Mouse (Mus musculus) large intestine, adult 2 months (tissue): ENCODE results near the gene Pde4d. TPM values are rescaled to one million over a fixed set of nuclear protein-coding genes. Genes with fewer than 3 reads are reported as not detected.

Source experiments
- DNase-seq: peaks from one replicate; pipeline ENCODE4 v3.0.0-alpha.2; 2012; ENCODE audit warnings: low read depth, low spot score
- WGBS: fragments of 180-500 bp; shearing (Covaris S2); methylation state at CpG from one replicate; pipeline ENCODE4 v1.1.7; 2018; 5-methylcytosine and 5-hydroxymethylcytosine counted together
- polyA plus RNA-seq: library from polyadenylated mRNA; depleted of rRNA; stranded (reverse); fragments of >200 nt; gene quantifications from 2 replicates; pipeline ENCODE4 v1.2.3, GENCODE M21; 2012

Pde4d gene
- polyA plus RNA-seq, 1 experiment = 7.7 TPM

DNA sequence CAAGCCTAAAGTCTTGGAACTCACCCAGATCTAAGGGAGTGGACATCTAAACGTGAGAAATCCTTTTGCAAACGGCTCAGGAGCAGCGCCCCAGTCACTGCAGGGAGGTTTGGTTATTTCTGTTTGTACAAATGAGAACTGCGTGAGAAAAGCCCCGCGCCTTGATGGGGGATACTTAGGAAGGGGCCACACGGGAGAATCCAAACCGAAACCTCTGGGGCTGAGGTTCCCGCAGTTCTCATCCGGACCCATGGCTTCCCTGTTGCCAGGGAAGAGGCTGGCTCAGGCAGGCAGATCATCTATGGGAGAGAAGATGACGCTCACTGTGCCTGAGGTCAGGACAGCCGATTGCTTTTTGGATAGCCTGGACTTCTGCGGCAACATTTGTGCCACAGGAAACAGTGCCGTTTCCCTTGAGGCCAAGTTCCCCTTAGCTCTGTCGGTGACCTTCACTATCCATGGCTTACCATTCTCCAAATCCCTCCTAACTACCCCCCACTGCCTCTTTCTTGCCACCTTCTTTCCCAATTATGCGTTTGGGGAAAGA lies 762.3 kb downstream of the Pde4d start:
- no peak for DNase-seq
- 26% methylated on average over 16 of the region's 16 CpGs for WGBS

DNA sequence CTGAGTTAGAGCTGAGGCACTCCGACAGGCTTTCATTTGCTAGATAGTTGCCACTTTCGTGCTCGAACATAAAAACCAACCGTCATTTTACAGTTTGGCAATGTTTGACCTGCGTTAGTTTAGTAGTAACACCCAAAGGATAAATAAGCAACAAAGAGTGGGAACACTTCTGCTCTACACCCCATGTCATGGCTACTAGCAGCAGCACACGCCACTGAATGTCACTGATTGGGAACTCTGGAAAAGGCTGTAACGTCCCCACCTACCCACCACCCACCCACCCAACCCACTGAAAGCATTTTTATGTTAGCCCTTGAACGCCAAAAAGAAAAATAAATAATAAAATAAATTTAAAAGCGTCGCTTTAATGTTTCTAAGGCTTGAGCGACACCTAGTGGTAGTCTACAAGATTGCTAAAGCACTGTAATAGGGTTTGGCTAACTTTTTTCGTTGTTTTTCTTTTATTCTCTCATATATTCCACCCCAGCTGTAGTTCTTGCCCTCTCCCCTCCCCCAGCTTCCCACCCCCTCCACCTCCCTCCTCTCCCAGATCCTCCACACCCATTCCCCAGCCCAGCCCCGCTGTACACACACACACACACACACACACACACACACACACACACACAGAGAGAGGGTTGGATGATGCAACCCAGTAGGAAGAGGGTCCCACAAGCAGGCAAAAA lies 763.2 kb downstream of the Pde4d start:
- DNase-seq = no peak
- WGBS = 8% methylated on average over 13 of the region's 13 CpGs

DNA sequence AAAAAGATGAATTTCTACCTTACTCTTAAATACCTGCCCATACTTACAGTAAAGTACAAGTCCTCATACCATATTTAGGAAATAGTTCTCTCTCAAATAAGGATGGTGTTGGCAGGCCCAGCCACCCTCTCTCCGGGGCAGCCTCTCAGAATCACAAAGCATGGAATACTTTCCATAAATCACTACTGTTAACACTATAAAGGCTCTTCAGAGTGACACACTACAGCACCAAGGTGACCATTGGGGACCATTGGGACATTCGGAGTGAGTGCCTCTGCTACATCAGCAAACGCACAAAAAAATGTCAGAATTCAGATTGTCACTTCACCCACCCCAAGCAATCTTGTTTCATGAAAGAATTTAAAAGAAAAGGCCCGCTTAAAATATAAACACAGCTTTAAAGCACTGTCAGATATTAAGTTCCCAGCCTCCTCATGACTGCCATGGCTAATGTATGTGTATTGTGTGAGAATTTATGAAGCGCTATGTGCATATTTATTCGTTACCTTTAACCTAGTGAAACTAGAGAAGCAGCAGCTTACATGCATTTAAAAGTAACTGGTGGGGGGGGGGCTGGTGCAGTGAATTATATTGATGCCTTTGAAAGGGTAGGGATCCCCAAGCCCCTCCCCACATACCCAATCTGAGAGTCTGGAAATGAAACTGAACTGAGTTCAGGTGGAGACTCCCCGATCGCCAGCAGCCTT lies 769.4 kb downstream of the Pde4d start:
- 80% methylated on average over 8 of the region's 8 CpGs for WGBS
- DNase-seq = no peak

DNA sequence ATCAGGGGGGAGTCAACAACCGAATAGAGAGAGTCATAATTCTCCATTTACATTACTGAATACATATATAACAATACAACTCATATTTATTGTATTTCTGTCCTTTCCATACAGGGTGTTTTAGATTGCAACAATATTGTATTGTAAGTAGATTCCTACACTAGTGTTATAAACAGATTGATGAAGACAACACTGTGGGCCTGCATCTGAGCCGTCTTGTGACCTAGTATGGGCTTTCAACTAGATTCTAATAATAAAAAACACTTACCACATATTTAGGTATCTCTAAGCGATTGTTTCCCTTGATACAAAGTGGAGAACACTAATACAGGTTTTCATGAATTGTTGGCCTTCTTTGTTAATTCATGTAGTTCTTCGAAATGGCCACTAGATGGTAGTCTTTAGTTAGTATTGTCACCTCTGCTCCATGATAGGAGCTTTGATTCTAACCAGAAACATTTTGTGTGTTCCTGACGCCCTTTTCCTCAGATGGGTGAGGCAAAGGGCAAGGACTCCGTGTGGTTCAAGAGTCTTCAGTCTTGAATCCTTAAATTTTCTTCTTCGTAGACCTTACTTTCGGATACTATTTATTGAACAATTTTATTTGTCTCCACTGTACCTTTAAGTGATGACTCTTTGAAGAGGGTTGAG lies 779.3 kb downstream of the Pde4d start:
- WGBS = 13% methylated on average over 8 of the region's 8 CpGs
- DNase-seq = no peak

DNA sequence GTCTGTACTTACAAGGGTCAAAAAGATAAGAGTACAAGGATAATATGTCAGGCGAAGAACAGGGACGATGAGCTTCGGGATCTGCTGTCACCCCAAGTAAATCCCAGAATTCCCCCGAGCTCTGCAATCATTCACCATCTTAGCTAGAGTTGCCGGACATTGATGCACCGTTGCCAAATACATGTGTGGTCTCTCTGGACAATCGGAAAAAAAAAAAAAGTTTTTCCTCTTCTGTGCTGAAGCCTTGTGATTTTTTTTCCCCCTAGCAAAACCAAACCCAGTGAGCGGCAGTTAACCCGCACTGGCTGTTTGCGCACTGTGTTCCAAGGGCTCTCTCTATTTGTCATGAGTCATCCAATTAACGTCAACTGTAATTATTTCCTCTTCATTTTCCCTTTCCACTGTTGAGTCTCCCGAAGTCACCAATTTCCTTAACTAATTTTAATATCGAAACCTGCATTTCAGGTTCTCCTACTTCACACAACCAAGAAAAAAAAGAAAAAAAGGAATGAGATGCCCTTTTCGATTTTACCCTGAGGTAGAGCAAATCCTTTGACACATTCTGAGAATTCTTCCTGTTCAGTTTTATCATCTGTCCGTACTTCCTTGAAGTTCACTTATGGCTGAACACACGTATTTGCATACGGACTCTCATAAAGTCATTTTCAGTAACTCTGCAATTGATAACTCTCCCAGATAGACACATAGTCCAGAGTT lies 780.0 kb downstream of the Pde4d start:
- WGBS = 6% methylated on average over 17 of the region's 17 CpGs
- DNase-seq = peak; percentile 64

DNA sequence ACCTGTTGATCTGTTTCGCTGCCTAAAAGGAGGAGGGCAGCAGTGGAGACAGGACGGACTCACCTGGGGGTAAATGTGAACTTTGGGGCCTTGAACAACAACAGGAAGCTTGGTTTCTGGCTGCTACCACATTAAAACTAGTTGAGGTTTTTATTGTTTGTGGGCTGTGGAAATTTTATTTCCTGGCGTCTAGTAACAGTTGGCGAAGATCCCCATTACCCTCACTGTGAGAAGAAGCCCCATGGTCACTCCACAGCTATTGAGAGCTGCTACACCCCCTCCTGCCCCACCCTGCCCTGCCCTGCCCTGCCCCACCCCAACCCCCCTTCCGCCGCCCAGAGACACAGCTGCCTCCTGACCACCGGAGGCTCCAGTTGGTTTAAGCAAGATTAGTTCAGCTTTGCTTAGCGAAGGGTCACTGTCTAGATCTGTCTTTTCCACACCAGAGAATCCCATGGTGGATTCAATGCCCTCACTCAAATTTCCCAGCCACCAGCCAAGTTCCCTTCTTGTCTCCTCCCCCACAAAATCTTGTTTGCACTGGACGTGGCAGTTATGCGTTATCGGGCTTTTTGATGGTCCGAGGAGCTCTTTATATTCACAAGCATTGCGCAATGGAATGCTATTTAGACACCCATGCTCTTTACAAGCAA lies 780.7 kb downstream of the Pde4d start:
- 14% methylated on average over 13 of the region's 13 CpGs for WGBS
- peak; percentile 53 for DNase-seq

DNA sequence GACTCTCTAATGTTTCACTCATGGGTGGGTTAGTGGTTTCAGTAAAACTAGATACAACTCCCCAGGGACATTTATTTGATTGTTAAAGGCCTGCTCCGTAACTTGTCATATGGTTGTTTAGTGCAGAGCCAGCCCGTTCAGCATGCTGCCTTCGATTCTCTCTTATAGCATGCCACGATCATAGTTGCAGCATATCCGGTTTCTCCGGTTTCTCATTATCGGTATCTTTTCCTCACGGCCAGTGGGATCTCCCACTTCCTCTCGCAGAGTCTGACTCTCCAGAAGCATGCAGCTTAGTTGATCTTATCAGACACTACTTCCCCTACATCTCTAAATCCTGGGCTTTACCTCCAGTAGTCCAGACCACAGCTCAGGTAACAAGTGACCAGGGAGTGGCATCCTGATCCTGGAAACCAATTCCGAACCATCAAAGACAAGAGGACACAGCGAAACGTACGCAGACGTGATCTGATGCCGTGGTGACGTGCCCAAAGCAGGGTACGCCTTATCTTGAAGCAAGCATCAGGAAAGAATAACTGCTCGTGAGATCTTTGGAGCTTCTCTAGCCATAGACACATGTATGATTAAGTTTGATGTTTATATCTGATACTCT lies 782.2 kb downstream of the Pde4d start:
- WGBS = 53% methylated on average over 18 of the region's 18 CpGs

DNA sequence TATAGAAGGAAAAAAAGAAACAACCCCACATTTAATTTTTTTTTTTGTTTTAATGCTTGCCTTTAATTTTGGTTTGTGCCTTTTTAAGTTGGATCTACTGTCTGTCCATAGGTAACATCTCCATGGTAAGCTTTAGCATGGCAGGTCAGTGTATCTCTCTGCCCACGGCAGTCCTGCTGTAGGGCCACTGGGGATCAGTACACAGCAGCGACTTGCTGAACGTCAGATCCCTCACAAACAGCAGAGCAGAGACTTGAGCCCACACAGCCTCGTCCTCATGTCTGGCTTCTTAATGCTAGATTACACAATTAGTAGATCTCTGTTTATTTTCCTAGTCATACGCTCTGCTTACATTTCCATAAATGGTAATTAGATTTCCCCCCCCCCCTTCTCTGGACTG lies 782.8 kb downstream of the Pde4d start:
- WGBS = 67% methylated on average over 5 of the region's 5 CpGs
- DNase-seq = no peak

More for the DNA sequence above, 782.2 kb downstream of the Pde4d start:
- no peak for DNase-seq

DNA sequence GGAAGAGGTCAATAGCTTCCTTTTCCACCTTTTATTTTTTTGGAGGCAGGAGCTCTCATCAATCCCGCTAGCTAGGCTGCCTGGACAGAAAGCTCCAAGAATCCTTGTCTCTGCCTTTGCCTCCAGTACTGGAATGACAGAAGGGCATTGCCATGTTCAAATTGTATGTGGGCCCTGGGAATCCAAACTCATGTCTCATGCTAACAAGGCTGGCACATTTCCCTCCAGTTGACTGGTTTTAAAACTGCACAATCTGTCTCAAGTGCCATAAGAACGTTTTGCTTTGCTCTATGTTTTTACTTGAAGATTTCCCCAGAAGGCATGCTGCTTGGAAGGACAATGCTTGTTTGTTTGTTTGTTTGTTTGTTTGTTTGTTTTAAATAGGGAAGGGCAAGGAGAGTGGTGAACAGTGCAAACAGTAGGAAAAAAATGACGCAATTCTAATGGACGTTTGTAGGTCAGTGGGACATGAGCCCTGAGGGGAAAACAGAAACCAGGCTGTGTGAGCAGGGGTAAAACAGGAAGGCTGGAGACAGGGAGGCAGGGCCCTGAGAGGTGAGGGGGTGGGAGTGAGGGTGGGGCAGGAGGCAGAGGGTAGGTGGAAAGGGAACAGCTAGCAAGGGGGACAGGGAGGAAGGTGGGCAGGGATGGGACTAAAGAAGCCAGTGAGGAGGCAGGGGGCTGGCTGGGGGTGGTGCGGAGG lies 784.3 kb downstream of the Pde4d start:
- 67% methylated on average over 5 of the region's 5 CpGs for WGBS
- DNase-seq = no peak

DNA sequence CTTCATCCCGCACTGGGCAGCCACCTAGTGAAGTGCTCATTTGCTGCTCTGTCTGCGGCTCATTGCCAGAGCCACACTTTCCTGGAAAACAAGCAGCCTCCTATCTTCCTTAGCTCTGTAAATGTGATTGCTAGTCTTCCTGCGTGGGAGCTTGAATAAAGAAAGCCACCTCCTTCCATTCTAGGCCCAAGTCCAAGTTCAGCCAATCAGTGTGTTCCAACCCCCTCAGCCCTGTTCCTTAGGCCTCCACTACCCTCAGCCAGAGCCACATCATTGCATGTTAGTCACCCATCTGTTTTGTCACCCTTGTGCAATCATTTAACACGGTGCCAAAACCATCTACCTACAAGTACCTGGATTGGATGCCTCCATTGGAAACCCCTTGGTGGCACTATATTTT lies 786.3 kb downstream of the Pde4d start:
- DNase-seq = no peak
- 25% methylated on average over 4 of the region's 4 CpGs for WGBS

DNA sequence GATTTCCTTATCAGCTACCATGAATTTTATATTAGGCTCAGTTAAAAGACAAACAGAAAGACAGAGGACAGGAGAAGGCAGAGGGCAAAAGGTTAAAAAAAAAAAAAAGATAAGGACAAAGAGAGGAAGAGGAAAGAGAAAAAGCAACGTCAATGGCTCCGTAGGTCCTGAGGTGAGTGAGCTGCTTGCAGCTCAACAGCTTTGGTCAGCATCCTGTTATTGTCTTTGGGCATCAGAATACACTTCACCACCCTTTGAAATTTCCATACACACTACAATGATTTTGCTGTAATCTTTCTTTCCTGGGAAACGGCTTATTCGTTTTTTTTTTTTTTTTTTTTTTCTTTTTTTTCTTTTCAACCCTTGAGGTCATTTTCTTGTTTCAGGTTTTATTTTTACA lies 788.9 kb downstream of the Pde4d start:
- no peak for DNase-seq
- WGBS = 64% methylated on average over 4 of the region's 4 CpGs

DNA sequence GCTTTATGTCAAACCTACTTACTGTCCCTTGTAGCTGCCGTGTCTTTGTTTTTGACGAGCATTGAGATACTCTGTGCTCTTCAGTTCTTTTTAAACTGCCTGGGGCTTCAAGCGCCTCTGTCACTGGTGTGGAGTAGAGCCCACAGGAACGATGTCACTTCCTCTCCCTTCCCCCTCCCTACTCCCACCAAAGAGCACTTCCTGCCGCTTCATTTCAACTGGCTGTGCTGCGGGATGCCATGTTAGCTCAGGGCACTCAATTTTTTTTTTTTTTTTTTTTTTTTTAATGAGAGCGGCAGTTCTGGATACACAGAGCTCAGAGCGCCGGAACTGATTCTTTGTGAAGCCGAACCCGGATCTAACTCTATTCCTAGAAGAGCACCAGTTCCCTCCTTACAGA lies 789.5 kb downstream of the Pde4d start:
- DNase-seq = no peak
- 78% methylated on average over 11 of the region's 11 CpGs for WGBS

DNA sequence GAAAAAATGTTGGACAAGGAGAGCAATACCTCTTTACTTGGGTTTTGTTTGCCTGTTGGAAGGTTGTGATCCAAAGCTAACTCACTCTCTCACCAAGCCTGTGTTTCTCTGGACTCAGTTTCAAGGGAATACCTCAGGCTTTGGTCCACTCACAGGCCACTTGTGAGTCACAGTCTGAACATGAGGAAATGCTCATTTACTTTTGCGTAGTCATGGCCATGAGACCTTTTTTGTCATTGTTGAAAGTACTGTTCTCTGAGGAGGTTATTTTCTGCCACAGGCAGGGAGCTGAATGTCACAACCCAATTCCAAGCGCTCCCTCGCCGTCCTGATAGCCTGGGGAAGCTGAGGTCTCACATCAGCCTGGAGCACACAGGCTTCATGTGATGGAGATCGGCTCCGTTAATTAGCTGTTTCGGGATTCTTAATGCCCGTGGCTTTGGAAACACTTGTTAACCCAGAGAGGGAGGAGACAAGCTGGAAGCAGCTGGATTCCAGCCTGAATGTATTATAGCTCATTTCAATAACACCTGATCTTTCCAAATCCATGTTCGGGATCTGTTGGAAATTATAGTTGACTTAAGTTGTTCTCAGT lies 792.8 kb downstream of the Pde4d start:
- 82% methylated on average over 9 of the region's 9 CpGs for WGBS
- no peak for DNase-seq

DNA sequence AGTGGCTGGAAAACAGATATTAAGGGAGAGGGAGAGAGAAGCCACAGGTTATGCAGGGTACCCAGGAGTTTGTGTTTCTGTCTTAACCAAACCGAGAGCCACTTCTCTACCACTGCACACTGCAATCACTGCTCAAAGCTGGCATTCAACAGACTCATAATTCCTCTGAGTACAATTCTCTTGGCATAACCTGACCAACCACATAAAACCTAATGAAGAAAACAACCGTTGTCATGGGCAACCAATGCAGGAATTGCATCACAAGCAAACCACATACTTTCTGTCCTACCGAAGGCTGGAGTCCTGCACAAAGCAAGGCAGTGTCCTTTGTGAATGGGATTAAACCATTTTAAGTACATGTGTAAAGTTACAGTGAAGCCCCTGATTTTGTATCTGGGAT lies 793.4 kb downstream of the Pde4d start:
- 38% methylated on average over 3 of the region's 3 CpGs for WGBS
- no peak for DNase-seq

DNA sequence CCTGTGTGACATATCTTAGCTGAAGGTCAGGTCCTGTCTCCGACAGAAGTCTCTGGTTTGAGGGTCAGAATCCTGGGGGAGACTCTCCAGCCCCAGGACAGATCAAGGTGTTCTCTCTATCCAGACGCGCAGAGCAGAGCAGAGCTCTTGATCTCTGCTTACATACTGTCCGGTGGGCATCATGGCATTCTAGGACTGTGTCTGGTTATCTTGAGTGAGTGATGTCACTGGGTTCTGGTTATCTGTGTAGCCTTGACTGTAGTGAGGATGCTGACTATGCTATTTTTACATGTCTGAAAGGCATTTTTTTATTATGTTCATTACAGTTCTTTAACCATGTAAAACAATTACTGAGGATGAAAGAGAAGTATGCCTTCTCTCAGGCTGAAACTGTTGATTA lies 797.3 kb downstream of the Pde4d start:
- WGBS = 86% methylated on average over 4 of the region's 4 CpGs
- DNase-seq = no peak

DNA sequence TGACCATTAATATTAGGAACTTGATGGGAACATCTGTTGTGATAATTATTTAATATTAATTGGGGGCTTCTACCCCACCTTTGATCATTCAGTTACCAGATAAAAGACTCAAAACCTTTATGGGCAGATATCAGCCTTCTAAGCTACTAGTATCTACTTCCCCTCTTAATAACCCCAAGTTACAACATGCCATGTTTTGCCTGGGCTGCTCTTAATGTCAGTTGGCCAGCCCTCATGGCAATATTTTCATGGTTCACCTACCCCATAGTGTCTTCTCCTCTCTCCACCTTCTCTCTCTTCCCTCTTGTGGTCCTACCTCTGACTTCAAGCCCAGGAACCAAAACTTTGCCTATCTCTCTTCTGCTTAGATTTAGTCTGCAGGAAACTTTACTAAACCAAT lies 799.6 kb downstream of the Pde4d start:
- DNase-seq = no peak

DNA sequence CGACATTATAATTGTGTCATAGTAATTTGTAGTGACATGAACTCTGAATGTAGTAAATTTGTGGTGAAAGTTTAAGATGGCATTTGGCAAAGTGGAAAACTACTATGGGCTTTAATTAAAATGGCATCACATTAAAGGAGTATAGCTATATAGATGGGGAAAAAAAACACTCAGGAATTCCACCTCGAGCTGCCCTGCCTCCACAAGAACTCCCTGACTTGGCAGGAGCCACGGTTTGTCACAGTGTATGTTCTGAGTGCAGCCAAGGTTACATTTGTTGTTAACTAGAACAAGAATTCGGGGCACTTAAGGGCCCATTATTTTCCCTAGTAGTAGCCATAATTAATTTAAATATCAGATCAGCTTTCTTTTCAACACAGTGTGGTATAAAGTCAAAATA lies 805.9 kb downstream of the Pde4d start:
- 73% methylated on average over 4 of the region's 4 CpGs for WGBS
- no peak for DNase-seq

DNA sequence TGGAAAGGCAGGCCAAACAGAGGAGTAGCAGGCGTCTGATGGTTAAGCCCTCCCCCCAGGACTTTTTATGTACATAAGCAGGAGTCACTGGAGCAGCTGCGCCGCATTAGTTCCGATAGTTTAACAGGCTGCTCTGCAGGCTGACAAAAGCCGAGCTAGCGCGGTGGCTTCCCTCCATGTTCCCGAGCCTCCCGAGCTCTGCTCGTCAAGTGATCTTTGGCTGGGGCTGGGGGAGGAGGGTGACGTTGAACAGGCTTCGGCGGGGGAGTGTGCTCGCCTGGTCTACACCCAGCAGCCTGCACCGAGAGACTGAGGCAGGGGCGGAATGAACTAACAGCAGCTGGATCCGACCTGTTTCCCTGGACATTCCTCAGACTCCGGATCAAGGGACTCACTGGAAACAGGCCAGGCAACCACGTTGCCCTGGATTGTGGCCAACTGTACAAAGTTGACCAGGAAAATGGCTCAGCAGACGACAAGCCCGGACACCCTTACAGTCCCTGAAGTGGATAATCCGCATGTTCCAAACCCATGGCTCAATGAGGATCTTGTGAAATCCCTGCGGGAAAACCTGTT lies 810.6 kb downstream of the Pde4d start:
- DNase-seq = peak; percentile 70
- WGBS = under 1% methylated on average over 23 of the region's 23 CpGs
